Mouse (Mus musculus): ENCODE data around the gene Esp36.
"Not testable (repeated sequence)": the region's sequence is repeated elsewhere in the genome, so short reads cannot be mapped to it uniquely, and the experiment has no call there.

Gene Esp36

DNA sequence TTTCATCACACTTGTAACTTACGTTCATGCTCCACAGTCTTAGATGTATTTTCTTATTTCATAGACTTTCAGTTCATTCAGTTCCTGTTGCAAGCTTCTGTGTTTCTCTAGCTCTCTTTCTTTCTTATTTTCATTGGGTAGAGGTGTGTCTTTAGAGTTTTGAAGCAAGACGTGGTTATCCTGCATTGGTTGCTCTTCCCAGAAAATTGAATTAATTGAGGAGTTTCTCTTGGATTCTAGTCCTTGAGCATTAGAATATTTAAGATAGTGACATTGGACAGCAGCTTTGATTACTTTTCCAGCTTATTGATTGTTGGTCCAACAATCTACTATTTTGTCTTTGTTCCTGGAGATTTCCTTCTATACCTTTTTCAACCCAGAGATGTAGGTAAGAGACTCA, at the start of gene Esp36:
TSS of gene Esp36 (minus strand) at position 101 of the 400 bp plus-strand sequence.
- DNase-seq (ENCODE audit: low spot score in 2 of 2), result no peak

DNA sequence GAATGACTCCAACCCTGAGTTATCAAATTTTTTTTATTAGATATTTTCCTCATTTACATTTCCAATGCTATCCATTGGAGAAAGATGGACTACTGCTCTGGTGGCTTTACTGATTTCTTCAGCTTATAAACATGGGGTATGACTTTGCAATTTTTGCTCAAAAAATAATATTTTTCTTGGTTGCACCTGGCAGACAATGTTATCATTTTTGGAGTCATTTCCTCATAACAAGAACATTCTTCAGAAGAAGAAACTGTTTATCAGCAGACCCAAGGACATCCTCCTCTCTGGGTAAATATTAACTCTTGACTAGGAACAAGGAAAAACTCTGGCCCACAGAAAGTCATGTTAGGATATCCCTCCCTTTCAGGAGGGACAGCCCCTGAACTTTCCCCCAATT, 36.2 kb upstream of the Esp36 start:
- DNase-seq (ENCODE audit: low spot score in 2 of 2), result not testable (repeated sequence)

DNA sequence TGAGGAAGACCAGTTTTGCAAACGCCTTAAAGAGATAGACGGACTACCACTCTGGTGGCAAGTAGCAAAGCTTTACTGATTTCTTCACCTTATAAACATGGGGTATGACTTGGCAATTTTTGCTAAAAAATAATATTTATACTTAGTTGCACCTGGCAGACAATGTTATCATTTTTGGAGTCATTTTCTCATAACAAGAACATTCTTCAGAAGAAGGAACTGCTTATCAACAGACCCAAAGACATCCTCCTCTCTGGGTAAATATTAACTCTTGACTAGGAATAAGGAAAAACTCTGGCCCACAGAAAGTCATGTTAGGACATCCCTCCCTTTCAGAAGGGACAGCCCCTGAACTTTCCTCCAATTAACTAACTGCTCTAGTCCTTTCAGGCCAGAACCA, 30.7 kb upstream of the Esp36 start:
- no peak for DNase-seq (ENCODE audit: low spot score in 2 of 2)

DNA sequence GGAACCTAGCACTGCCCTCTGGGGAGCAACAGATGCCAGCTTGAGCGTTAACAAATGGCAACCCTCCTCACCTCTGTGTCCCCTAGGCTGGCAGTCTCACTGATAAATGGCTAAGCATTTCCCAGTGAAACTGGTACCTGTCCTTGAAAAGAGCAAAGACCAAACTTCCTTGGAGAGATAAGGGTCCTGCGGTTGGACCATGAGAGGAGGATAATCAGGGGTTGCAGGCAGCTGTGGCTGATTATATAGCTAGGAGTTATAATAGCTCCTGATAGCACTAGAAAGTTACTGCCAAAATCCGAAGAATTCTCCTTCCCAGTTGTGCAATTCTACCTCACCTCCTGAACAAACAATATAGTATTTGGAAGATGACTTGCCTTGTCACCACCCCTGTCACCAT, 13.8 kb downstream of the Esp36 start:
- no peak for DNase-seq (ENCODE audit: low spot score in 2 of 2)

DNA sequence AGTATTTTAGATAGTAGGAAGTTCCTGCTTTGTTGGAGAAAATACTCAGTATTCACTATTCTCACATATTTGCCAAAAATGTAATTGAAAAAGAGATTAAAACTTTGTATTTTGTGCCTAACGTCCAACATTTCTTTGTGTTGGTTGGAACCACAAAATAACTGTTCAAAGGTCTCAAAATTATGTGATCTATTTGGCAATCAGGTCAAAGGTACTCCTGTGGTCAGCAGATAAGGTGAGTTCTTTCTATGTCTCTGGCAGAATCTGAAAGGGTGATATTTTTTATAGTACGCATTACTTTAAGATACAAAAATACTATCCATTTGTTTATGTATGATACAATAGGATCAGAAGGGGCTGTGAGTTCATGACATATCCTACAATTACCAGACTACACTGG, 28.2 kb downstream of the Esp36 start:
- no peak for DNase-seq (ENCODE audit: low spot score in 2 of 2)
